23 mouse cellular contexts compared by ENCODE assay signal in genomic region chr2:103713831-103714230, GRCm38 (mm10). TPM values are rescaled to one million over a fixed set of nuclear protein-coding genes. Genes with fewer than 3 reads are reported as not detected.
DNase-seq lines count a peak whose midpoint lies in the region; ATAC-seq and TF ChIP-seq lines count a peak whose summit lies in the region.
"Had no signal": no experiment of that assay in that cellular context is flagged by ENCODE, and none has a peak within 500 bp of the region (broad histone marks: within the 10 kb centered on the region; RNA-seq: fewer than 3 reads in every experiment).

No protein-coding gene starts in this region.

- H3K36me3 ChIP-seq in embryonic facial prominence, embryonic 11.5 days (replicated peaks; ENCODE audit: control insufficient read depth, insufficient read depth, low read depth, low read length) = no peaks in the 10 kb centered on the region
- H3K36me3 ChIP-seq in embryonic facial prominence, embryonic 10.5 days (replicated peaks) = peaks cover 79% of the 10 kb centered on the region
- peaks cover 28% of the 10 kb centered on the region; the same call in 1 of the 2 replicates for H3K36me3 ChIP-seq in intestine, postnatal 0 days (ENCODE audit: control insufficient read depth, insufficient read depth)
- H3K36me3 ChIP-seq in liver, adult 2 months (ENCODE audit: control insufficient read depth, insufficient read depth, low read length) = no peaks in the 10 kb centered on the region
- peaks cover 10% of the 10 kb centered on the region for H3K36me3 ChIP-seq in liver, postnatal 0 days (replicated peaks; ENCODE audit: insufficient read depth, low read length)
- H3K36me3 ChIP-seq in heart, embryonic 12.5 days = peaks cover 83% of the 10 kb centered on the region
- H3K36me3 ChIP-seq in thymus, adult 2 months (ENCODE audit: control insufficient read depth, insufficient read depth, low read length) = peaks cover 68% of the 10 kb centered on the region

- no peak for TF ChIP-seq EP300 in liver, postnatal 0 days (IDR thresholded peaks at IDR 0.05; ENCODE audit: low read depth)

- no peak for TF ChIP-seq CTCF in intestine, postnatal 0 days (IDR thresholded peaks at IDR 0.05; ENCODE audit: low read depth)
- TF ChIP-seq CTCF in liver, adult 2 months (IDR thresholded peaks at IDR 0.05; ENCODE audit: low read depth, low read length) = no peak
- TF ChIP-seq CTCF in liver, postnatal 0 days (IDR thresholded peaks at IDR 0.05; ENCODE audit: low read depth) = no peak
- no peak for TF ChIP-seq CTCF in thymus, adult 2 months (IDR thresholded peaks at IDR 0.05; ENCODE audit: borderline replicate concordance, control insufficient read depth, extremely low read depth, insufficient read depth, low read length, poor library complexity)

- H3K4me1 ChIP-seq in embryonic facial prominence, embryonic 11.5 days (ENCODE audit: control insufficient read depth, insufficient read depth, low read length) = no peaks in the 10 kb centered on the region
- peaks cover 5% of the 10 kb centered on the region for H3K4me1 ChIP-seq in embryonic facial prominence, embryonic 10.5 days
- H3K4me1 ChIP-seq in intestine, postnatal 0 days (replicated peaks; ENCODE audit: control insufficient read depth, insufficient read depth, low read length) = no peaks in the 10 kb centered on the region
- H3K4me1 ChIP-seq in liver, adult 2 months (ENCODE audit: control insufficient read depth, insufficient read depth, low read length) = peaks cover 29% of the 10 kb centered on the region
- peaks cover 8% of the 10 kb centered on the region for H3K4me1 ChIP-seq in liver, postnatal 0 days (ENCODE audit: insufficient read depth)
- H3K4me1 ChIP-seq in heart, embryonic 12.5 days (replicated peaks) = peaks cover 16% of the 10 kb centered on the region
- no peaks in the 10 kb centered on the region for H3K4me1 ChIP-seq in thymus, adult 2 months (replicated peaks; ENCODE audit: control insufficient read depth, insufficient read depth, low read length)
- H3K4me1 ChIP-seq: midbrain, embryonic 15.5 days had no signal

- H3K9me3 ChIP-seq in embryonic facial prominence, embryonic 11.5 days (replicated peaks; ENCODE audit: control insufficient read depth, low read length) = no peaks in the 10 kb centered on the region
- no peaks in the 10 kb centered on the region for H3K9me3 ChIP-seq in embryonic facial prominence, embryonic 10.5 days
- no peaks in the 10 kb centered on the region for H3K9me3 ChIP-seq in intestine, postnatal 0 days (ENCODE audit: control insufficient read depth)
- no peaks in the 10 kb centered on the region for H3K9me3 ChIP-seq in liver, postnatal 0 days (ENCODE audit: low read length)
- H3K9me3 ChIP-seq in heart, embryonic 12.5 days (replicated peaks) = no peaks in the 10 kb centered on the region
- H3K9me3 ChIP-seq: limb, embryonic 10.5 days; midbrain, embryonic 15.5 days had no signal

- TF ChIP-seq POLR2A in liver, adult 2 months (IDR thresholded peaks at IDR 0.05; ENCODE audit: extremely low read depth, insufficient read depth, low read length) = 0 out of 2 replicates have a peak, but pooled peaks have one; percentile 16
- TF ChIP-seq POLR2A in thymus, adult 2 months (IDR thresholded peaks at IDR 0.05; ENCODE audit: control insufficient read depth, extremely low read depth, insufficient read depth, low read length, poor library complexity) = no peak

- no peak for DNase-seq in embryonic facial prominence, embryonic 11.5 days (ENCODE audit: low spot score)
- no peak for DNase-seq in embryonic facial prominence, embryonic 10.5 days (ENCODE audit: low spot score)
- peak; percentile 99 for DNase-seq in liver, adult 2 months (ENCODE audit: extremely low read depth, low read depth, low spot score)
- peak; percentile 51 for DNase-seq in liver, postnatal 0 days
- no peak for DNase-seq in urinary bladder, postnatal 25 days (ENCODE audit: low spot score)
- no peak for DNase-seq in thymus, adult 2 months
- DNase-seq: adrenal gland, adult 8-10 months; forebrain, postnatal 0 days; heart, postnatal 14 days; layer of hippocampus, adult 9-11 months; lung, embryonic 14.5 days; lung, postnatal 36 days; right cerebral cortex, postnatal 25 days; thymus, postnatal 14 days had no signal

- H3K9ac ChIP-seq in embryonic facial prominence, embryonic 11.5 days (replicated peaks; ENCODE audit: low read length) = no peak overlapping the region
- no peak overlapping the region for H3K9ac ChIP-seq in intestine, postnatal 0 days (ENCODE audit: low read depth, low read length)
- H3K9ac ChIP-seq in liver, adult 2 months (ENCODE audit: low read depth, low read length) = peak overlapping the region; percentile 33
- H3K9ac ChIP-seq in liver, postnatal 0 days (replicated peaks) = no peak overlapping the region
- no peak overlapping the region for H3K9ac ChIP-seq in heart, embryonic 12.5 days
- H3K9ac ChIP-seq: forebrain, postnatal 0 days; hindbrain, embryonic 14.5 days; lung, embryonic 14.5 days; midbrain, embryonic 15.5 days had no signal

- 88% methylated on average over 7 of the region's 7 CpGs for WGBS in embryonic facial prominence, embryonic 11.5 days
- 89% methylated on average over 7 of the region's 7 CpGs for WGBS in embryonic facial prominence, embryonic 10.5 days
- WGBS in intestine, postnatal 0 days = 48% methylated on average over 7 of the region's 7 CpGs
- whole genome bisulfite sequencing in liver, adult 2 months = 25% methylated on average over 7 of the region's 7 CpGs
- WGBS in liver, postnatal 0 days (ENCODE audit: insufficient replicate concordance) = 73% methylated on average over 7 of the region's 7 CpGs
- WGBS in heart, embryonic 12.5 days = 82% methylated on average over 7 of the region's 7 CpGs
- WGBS in thymus, adult 2 months = 99% methylated on average over 7 of the region's 7 CpGs

- H3K79me2 ChIP-seq in liver, adult 2 months (ENCODE audit: control insufficient read depth, insufficient read depth, low read length) = no peaks in the 10 kb centered on the region

- H3K27me3 ChIP-seq in embryonic facial prominence, embryonic 11.5 days (ENCODE audit: control insufficient read depth, insufficient read depth, low read length) = no peaks in the 10 kb centered on the region
- no peaks in the 10 kb centered on the region for H3K27me3 ChIP-seq in embryonic facial prominence, embryonic 10.5 days (replicated peaks; ENCODE audit: low read depth, poor library complexity, severe bottlenecking)
- H3K27me3 ChIP-seq in intestine, postnatal 0 days (replicated peaks; ENCODE audit: control insufficient read depth, insufficient read depth, low read length) = no peaks in the 10 kb centered on the region
- no peaks in the 10 kb centered on the region for H3K27me3 ChIP-seq in liver, adult 2 months (ENCODE audit: control insufficient read depth, insufficient read depth, low read length)
- no peaks in the 10 kb centered on the region for H3K27me3 ChIP-seq in liver, postnatal 0 days (ENCODE audit: insufficient read depth, low read length)
- H3K27me3 ChIP-seq in heart, embryonic 12.5 days (replicated peaks) = no peaks in the 10 kb centered on the region
- H3K27me3 ChIP-seq in thymus, adult 2 months (ENCODE audit: control insufficient read depth, insufficient read depth, low read length) = no peaks in the 10 kb centered on the region
- H3K27me3 ChIP-seq: midbrain, embryonic 15.5 days; Patski had no signal

- H3K4me3 ChIP-seq in embryonic facial prominence, embryonic 11.5 days (ENCODE audit: low read depth, low read length) = no peak overlapping the region
- no peak overlapping the region for H3K4me3 ChIP-seq in embryonic facial prominence, embryonic 10.5 days
- H3K4me3 ChIP-seq in intestine, postnatal 0 days (ENCODE audit: low read depth, low read length) = no peak overlapping the region
- H3K4me3 ChIP-seq in liver, adult 2 months (ENCODE audit: insufficient read depth, low read depth, low read length) = no peak overlapping the region
- H3K4me3 ChIP-seq in liver, postnatal 0 days (ENCODE audit: low read depth, low read length) = no peak overlapping the region
- H3K4me3 ChIP-seq in heart, embryonic 12.5 days = no peak overlapping the region
- H3K4me3 ChIP-seq in thymus, adult 2 months (ENCODE audit: control insufficient read depth, insufficient read depth, low read length) = no peak overlapping the region
- H3K4me3 ChIP-seq: limb, embryonic 10.5 days; midbrain, embryonic 15.5 days; myocyte had no signal

- 0 out of 2 replicates have a peak, but pooled peaks have one; percentile 24 for ATAC-seq in embryonic facial prominence, embryonic 11.5 days (replicated peaks; ENCODE audit: insufficient number of reproducible peaks, low FRiP score, low TSS enrichment, low read depth)
- ATAC-seq in intestine, postnatal 0 days = peak; percentile 44
- ATAC-seq in liver, postnatal 0 days = peak; percentile 94
- no peak for ATAC-seq in heart, embryonic 12.5 days (ENCODE audit: insufficient number of reproducible peaks, low FRiP score)
- ATAC-seq: CD4-positive, CD25-positive, alpha-beta regulatory T cell, adult 4 months; forebrain, postnatal 0 days; midbrain, embryonic 15.5 days; Patski had no signal

- H3K27ac ChIP-seq in embryonic facial prominence, embryonic 11.5 days (replicated peaks; ENCODE audit: low read depth, low read length) = no peak overlapping the region
- no peak overlapping the region for H3K27ac ChIP-seq in embryonic facial prominence, embryonic 10.5 days (replicated peaks)
- H3K27ac ChIP-seq in intestine, postnatal 0 days (ENCODE audit: low read depth, low read length) = no peak overlapping the region
- peak overlapping the region; percentile 87 for H3K27ac ChIP-seq in liver, adult 2 months (replicated peaks; ENCODE audit: insufficient read depth, low read depth, low read length)
- peak overlapping the region; percentile 84 for H3K27ac ChIP-seq in liver, postnatal 0 days (ENCODE audit: low read depth)
- no peak overlapping the region for H3K27ac ChIP-seq in heart, embryonic 12.5 days (ENCODE audit: poor library complexity, severe bottlenecking)
- no peak overlapping the region for H3K27ac ChIP-seq in thymus, adult 2 months (ENCODE audit: control insufficient read depth, insufficient read depth, low read length)
- H3K27ac ChIP-seq: hindbrain, embryonic 14.5 days; limb, embryonic 10.5 days; midbrain, embryonic 15.5 days had no signal

- no peak overlapping the region for H3K4me2 ChIP-seq in embryonic facial prominence, embryonic 11.5 days (ENCODE audit: low read depth, low read length)
- H3K4me2 ChIP-seq in intestine, postnatal 0 days (replicated peaks; ENCODE audit: low read depth) = no peak overlapping the region
- no peak overlapping the region for H3K4me2 ChIP-seq in liver, postnatal 0 days (ENCODE audit: low read depth, low read length)
- no peak overlapping the region for H3K4me2 ChIP-seq in heart, embryonic 12.5 days
- H3K4me2 ChIP-seq: heart, embryonic 11.5 days; hindbrain, embryonic 14.5 days; lung, embryonic 14.5 days; midbrain, embryonic 15.5 days had no signal

RNA-seq across cellular contexts. Expression of gene Nat10, which starts 47.2 kb away (rescaled TPM):
- 20.8 and 23.9 TPM in 2 replicates for polyA plus RNA-seq in embryonic facial prominence, embryonic 11.5 days (2014; fragmentation: Nextera tagmentation; extraction: Ambion mirVana)
- polyA plus RNA-seq in embryonic facial prominence, embryonic 10.5 days (2016; fragmentation: Nextera tagmentation; extraction: Ambion mirVana) = 31.5 and 35.4 TPM in 2 replicates
- polyA plus RNA-seq in intestine, postnatal 0 days (2015; fragmentation: Nextera tagmentation; extraction: Ambion mirVana) = 8.8 and 9.3 TPM in 2 replicates
- total RNA-seq in liver, adult 2 months (2014; rRNA removed) = 8.8 and 8.9 TPM in 2 replicates
- polyA plus RNA-seq in liver, adult 2 months (2012; rRNA removed) = 16.3 and 28.7 TPM in 2 replicates
- 5.5 and 5.7 TPM in 2 replicates for polyA plus RNA-seq in liver, postnatal 0 days (2015; fragmentation: Nextera tagmentation; extraction: Ambion mirVana)
- polyA plus RNA-seq in heart, embryonic 12.5 days (2016; fragmentation: Nextera tagmentation; extraction: Ambion mirVana) = 17.2 and 19.1 TPM in 2 replicates
- 70.1 and 80.2 TPM in 2 replicates for polyA plus RNA-seq in thymus, adult 2 months (2012; rRNA removed)

Comparison
In these comparisons a context has a peak if more than half of its experiments do, and no peak if none do; other contexts are left out.
1. DNase-seq: peak in liver, adult 2 months (single experiment) and liver, postnatal 0 days (single experiment); none in embryonic facial prominence, embryonic 11.5 days (single experiment), embryonic facial prominence, embryonic 10.5 days (single experiment), urinary bladder, postnatal 25 days (single experiment) and thymus, adult 2 months (single experiment).
2. H3K27ac ChIP-seq: peak in liver, adult 2 months (single experiment) and liver, postnatal 0 days (single experiment); none in embryonic facial prominence, embryonic 11.5 days (single experiment), embryonic facial prominence, embryonic 10.5 days (single experiment), intestine, postnatal 0 days (single experiment), heart, embryonic 12.5 days (single experiment) and thymus, adult 2 months (single experiment).